ENCODE assay signal across 17 mouse cellular contexts in genomic region chr4:151993035-151993434, GRCm38 (mm10). TPM values are rescaled to one million over a fixed set of nuclear protein-coding genes. Genes with fewer than 3 reads are reported as not detected.
A peak's percentile ranks its signal among the peaks of the same experiment; 100 is the strongest.
DNase-seq lines count a peak whose midpoint lies in the region; ATAC-seq and TF ChIP-seq lines count a peak whose summit lies in the region.
"Had no signal": no experiment of that assay in that cellular context is flagged by ENCODE, and none has a peak within 500 bp of the region (broad histone marks: within the 10 kb centered on the region; RNA-seq: fewer than 3 reads in every experiment).

No protein-coding gene starts in this region.

- H3K9me3 ChIP-seq in forebrain, embryonic 13.5 days (replicated peaks) = no peaks in the 10 kb centered on the region
- H3K9me3 ChIP-seq in forebrain, postnatal 0 days (ENCODE audit: low read length) = no peaks in the 10 kb centered on the region
- H3K9me3 ChIP-seq in kidney, embryonic 15.5 days (replicated peaks) = no peaks in the 10 kb centered on the region
- no peaks in the 10 kb centered on the region for H3K9me3 ChIP-seq in neural tube, embryonic 12.5 days
- no peaks in the 10 kb centered on the region for H3K9me3 ChIP-seq in neural tube, embryonic 15.5 days (replicated peaks)
- H3K9me3 ChIP-seq: hindbrain, embryonic 10.5 days; liver, embryonic 12.5 days had no signal

- DNase-seq in forebrain, postnatal 0 days = no peak
- no peak for DNase-seq in kidney, postnatal 4 days
- DNase-seq in neural tube, embryonic 10.5 days (ENCODE audit: extremely low spot score, low spot score) = no peak
- DNase-seq in layer of hippocampus, postnatal 36 days = no peak
- DNase-seq: adrenal gland, adult 2 months; cerebellum, postnatal 14 days; kidney, adult 8-10 months; right cerebral cortex, postnatal 25 days; thymus, adult 18-20 months had no signal

- H3K4me2 ChIP-seq in forebrain, embryonic 13.5 days = no peak overlapping the region
- H3K4me2 ChIP-seq in forebrain, postnatal 0 days (ENCODE audit: low read depth) = no peak overlapping the region
- H3K4me2 ChIP-seq in kidney, embryonic 15.5 days = peak overlapping the region; percentile 88
- peak overlapping the region; percentile 91 for H3K4me2 ChIP-seq in neural tube, embryonic 12.5 days (replicated peaks)
- H3K4me2 ChIP-seq in neural tube, embryonic 15.5 days = peak overlapping the region; percentile 90; the same call in 1 of the 2 replicates

- TF ChIP-seq CTCF in forebrain, postnatal 0 days (IDR thresholded peaks at IDR 0.05; ENCODE audit: low read depth) = no peak

- 78% methylated on average over 6 of the region's 6 CpGs for WGBS in forebrain, embryonic 13.5 days
- WGBS in forebrain, postnatal 0 days = 73% methylated on average over 6 of the region's 6 CpGs
- 72% methylated on average over 6 of the region's 6 CpGs for WGBS in kidney, embryonic 15.5 days
- 87% methylated on average over 6 of the region's 6 CpGs for WGBS in neural tube, embryonic 12.5 days
- WGBS in neural tube, embryonic 15.5 days = 91% methylated on average over 6 of the region's 6 CpGs

- H3K9ac ChIP-seq in forebrain, embryonic 13.5 days = no peak overlapping the region; the same call in 1 of the 2 replicates
- H3K9ac ChIP-seq in forebrain, postnatal 0 days = no peak overlapping the region
- 0 out of 2 replicates have a peak overlapping the region, but pooled peaks have one; percentile 97 for H3K9ac ChIP-seq in kidney, embryonic 15.5 days
- no peak overlapping the region for H3K9ac ChIP-seq in neural tube, embryonic 12.5 days
- H3K9ac ChIP-seq in neural tube, embryonic 15.5 days (replicated peaks) = no peak overlapping the region

- no peaks in the 10 kb centered on the region for H3K27me3 ChIP-seq in forebrain, embryonic 13.5 days
- H3K27me3 ChIP-seq in forebrain, postnatal 0 days (ENCODE audit: insufficient read depth, low read length) = no peaks in the 10 kb centered on the region
- no peaks in the 10 kb centered on the region for H3K27me3 ChIP-seq in kidney, embryonic 15.5 days
- H3K27me3 ChIP-seq in neural tube, embryonic 12.5 days (replicated peaks) = no peaks in the 10 kb centered on the region
- H3K27me3 ChIP-seq in neural tube, embryonic 15.5 days (replicated peaks) = no peaks in the 10 kb centered on the region

- H3K27ac ChIP-seq in forebrain, embryonic 13.5 days = no peak overlapping the region
- no peak overlapping the region for H3K27ac ChIP-seq in forebrain, postnatal 0 days (ENCODE audit: low read depth, low read length)
- H3K27ac ChIP-seq in kidney, embryonic 15.5 days = no peak overlapping the region
- H3K27ac ChIP-seq in neural tube, embryonic 12.5 days = no peak overlapping the region
- H3K27ac ChIP-seq in neural tube, embryonic 15.5 days (replicated peaks) = no peak overlapping the region
- H3K27ac ChIP-seq: heart, adult 2 months; hindbrain, embryonic 10.5 days; liver, embryonic 12.5 days had no signal

- 0 out of 2 replicates have a peak overlapping the region, but pooled peaks have one; percentile 4 for H3K4me3 ChIP-seq in forebrain, embryonic 13.5 days
- no peak overlapping the region for H3K4me3 ChIP-seq in forebrain, postnatal 0 days (ENCODE audit: low read depth, low read length)
- H3K4me3 ChIP-seq in kidney, embryonic 15.5 days (replicated peaks) = peak overlapping the region; percentile 98
- no peak overlapping the region for H3K4me3 ChIP-seq in neural tube, embryonic 12.5 days
- H3K4me3 ChIP-seq in neural tube, embryonic 15.5 days (replicated peaks) = no peak overlapping the region
- H3K4me3 ChIP-seq: heart, adult 2 months had no signal

- ATAC-seq in forebrain, embryonic 13.5 days = no peak
- ATAC-seq in forebrain, postnatal 0 days = no peak
- no peak for ATAC-seq in kidney, embryonic 15.5 days (replicated peaks; ENCODE audit: low FRiP score)
- ATAC-seq in neural tube, embryonic 12.5 days (ENCODE audit: low FRiP score, low read depth) = no peak
- ATAC-seq in neural tube, embryonic 15.5 days (ENCODE audit: low FRiP score) = no peak
- ATAC-seq: inflammation-experienced regulatory T-cells, adult 6 months; liver, embryonic 12.5 days had no signal

- H3K36me3 ChIP-seq in forebrain, embryonic 13.5 days (ENCODE audit: poor library complexity, severe bottlenecking) = peaks cover 32% of the 10 kb centered on the region
- peaks cover 24% of the 10 kb centered on the region for H3K36me3 ChIP-seq in forebrain, postnatal 0 days (ENCODE audit: insufficient read depth)
- H3K36me3 ChIP-seq in kidney, embryonic 15.5 days = peaks cover 44% of the 10 kb centered on the region
- peaks cover 27% of the 10 kb centered on the region for H3K36me3 ChIP-seq in neural tube, embryonic 12.5 days
- H3K36me3 ChIP-seq in neural tube, embryonic 15.5 days = peaks cover 32% of the 10 kb centered on the region

- H3K4me1 ChIP-seq in forebrain, embryonic 13.5 days = peaks cover 34% of the 10 kb centered on the region
- H3K4me1 ChIP-seq in forebrain, postnatal 0 days (ENCODE audit: insufficient read depth) = no peaks in the 10 kb centered on the region
- H3K4me1 ChIP-seq in kidney, embryonic 15.5 days = peaks cover 34% of the 10 kb centered on the region
- H3K4me1 ChIP-seq in neural tube, embryonic 12.5 days = peaks cover 33% of the 10 kb centered on the region
- peaks cover 35% of the 10 kb centered on the region for H3K4me1 ChIP-seq in neural tube, embryonic 15.5 days

RNA-seq across cellular contexts. Expression of gene Phf13, which starts 3.0 kb away (rescaled TPM):
- 17.6 and 19.4 TPM in 2 replicates for polyA plus RNA-seq in forebrain, embryonic 13.5 days (2015; fragmentation: Nextera tagmentation; extraction: Ambion mirVana)
- 15.7 and 17.1 TPM in 2 replicates for total RNA-seq in forebrain, postnatal 0 days (2014; rRNA removed)
- 11.0 and 17.2 TPM in 2 replicates for polyA plus RNA-seq in forebrain, postnatal 0 days (2015; fragmentation: Nextera tagmentation; extraction: Ambion mirVana)
- polyA plus RNA-seq in kidney, embryonic 15.5 days (2015; fragmentation: Nextera tagmentation; extraction: Ambion mirVana) = 31.2 and 32.1 TPM in 2 replicates
- 30.5 and 31.3 TPM in 2 replicates for polyA plus RNA-seq in neural tube, embryonic 12.5 days (2016; fragmentation: Nextera tagmentation; extraction: Ambion mirVana)
- 21.3 TPM in 2 replicates for polyA plus RNA-seq in neural tube, embryonic 15.5 days (2015; fragmentation: Nextera tagmentation; extraction: Ambion mirVana)
- total RNA-seq in layer of hippocampus, postnatal 36 days (2021) = 10 to 100 TPM; 11.1 to 11.6 TPM

RNA-seq across cellular contexts. Expression of gene Thap3, which starts 4.2 kb away (rescaled TPM):
- 39.6 and 40.6 TPM in 2 replicates for polyA plus RNA-seq in forebrain, embryonic 13.5 days (2015; fragmentation: Nextera tagmentation; extraction: Ambion mirVana)
- 19.7 and 22.3 TPM in 2 replicates for total RNA-seq in forebrain, postnatal 0 days (2014; rRNA removed)
- polyA plus RNA-seq in forebrain, postnatal 0 days (2015; fragmentation: Nextera tagmentation; extraction: Ambion mirVana) = 48.8 and 52.2 TPM in 2 replicates
- 39.2 and 44.8 TPM in 2 replicates for polyA plus RNA-seq in kidney, embryonic 15.5 days (2015; fragmentation: Nextera tagmentation; extraction: Ambion mirVana)
- polyA plus RNA-seq in neural tube, embryonic 12.5 days (2016; fragmentation: Nextera tagmentation; extraction: Ambion mirVana) = 32.2 and 36.2 TPM in 2 replicates
- polyA plus RNA-seq in neural tube, embryonic 15.5 days (2015; fragmentation: Nextera tagmentation; extraction: Ambion mirVana) = 37.8 and 38.3 TPM in 2 replicates
- total RNA-seq in layer of hippocampus, postnatal 36 days (2021) = 10 to 100 TPM; 24.6 to 29.9 TPM

RNA-seq across cellular contexts. Expression of gene Klhl21, which starts 15.6 kb away (rescaled TPM):
- 2.7 and 3.0 TPM in 2 replicates for polyA plus RNA-seq in forebrain, embryonic 13.5 days (2015; fragmentation: Nextera tagmentation; extraction: Ambion mirVana)
- 5.0 and 8.1 TPM in 2 replicates for total RNA-seq in forebrain, postnatal 0 days (2014; rRNA removed)
- polyA plus RNA-seq in forebrain, postnatal 0 days (2015; fragmentation: Nextera tagmentation; extraction: Ambion mirVana) = 2.6 and 3.4 TPM in 2 replicates
- polyA plus RNA-seq in kidney, embryonic 15.5 days (2015; fragmentation: Nextera tagmentation; extraction: Ambion mirVana) = 11.7 and 12.5 TPM in 2 replicates
- polyA plus RNA-seq in neural tube, embryonic 12.5 days (2016; fragmentation: Nextera tagmentation; extraction: Ambion mirVana) = 7.2 and 7.6 TPM in 2 replicates
- 5.7 and 7.8 TPM in 2 replicates for polyA plus RNA-seq in neural tube, embryonic 15.5 days (2015; fragmentation: Nextera tagmentation; extraction: Ambion mirVana)
- 10 to 100 TPM; 20.5 to 21.4 TPM for total RNA-seq in layer of hippocampus, postnatal 36 days (2021)

RNA-seq across cellular contexts. Expression of gene Zbtb48, which starts 34.4 kb away (rescaled TPM):
- polyA plus RNA-seq in forebrain, embryonic 13.5 days (2015; fragmentation: Nextera tagmentation; extraction: Ambion mirVana) = 18.5 and 25.2 TPM in 2 replicates
- 10.5 and 10.9 TPM in 2 replicates for total RNA-seq in forebrain, postnatal 0 days (2014; rRNA removed)
- polyA plus RNA-seq in forebrain, postnatal 0 days (2015; fragmentation: Nextera tagmentation; extraction: Ambion mirVana) = 13.5 and 14.2 TPM in 2 replicates
- 17.7 and 23.8 TPM in 2 replicates for polyA plus RNA-seq in kidney, embryonic 15.5 days (2015; fragmentation: Nextera tagmentation; extraction: Ambion mirVana)
- polyA plus RNA-seq in neural tube, embryonic 12.5 days (2016; fragmentation: Nextera tagmentation; extraction: Ambion mirVana) = 17.8 and 20.4 TPM in 2 replicates
- 15.9 and 16.4 TPM in 2 replicates for polyA plus RNA-seq in neural tube, embryonic 15.5 days (2015; fragmentation: Nextera tagmentation; extraction: Ambion mirVana)
- 10 to 100 TPM; 11.7 to 13.7 TPM for total RNA-seq in layer of hippocampus, postnatal 36 days (2021)

RNA-seq across cellular contexts. Expression of gene Tas1r1, which starts 45.3 kb away (rescaled TPM):
- 0.53 and 0.83 TPM in 2 replicates for polyA plus RNA-seq in forebrain, embryonic 13.5 days (2015; fragmentation: Nextera tagmentation; extraction: Ambion mirVana)
- total RNA-seq in forebrain, postnatal 0 days (2014; rRNA removed) = 0.54 and 1.00 TPM in 2 replicates
- polyA plus RNA-seq in forebrain, postnatal 0 days (2015; fragmentation: Nextera tagmentation; extraction: Ambion mirVana) = 1.1 and 1.5 TPM in 2 replicates
- polyA plus RNA-seq in kidney, embryonic 15.5 days (2015; fragmentation: Nextera tagmentation; extraction: Ambion mirVana) = 0.45 and 0.86 TPM in 2 replicates
- polyA plus RNA-seq in neural tube, embryonic 12.5 days (2016; fragmentation: Nextera tagmentation; extraction: Ambion mirVana) = 1.2 and 1.4 TPM in 2 replicates
- 2.1 and 2.2 TPM in 2 replicates for polyA plus RNA-seq in neural tube, embryonic 15.5 days (2015; fragmentation: Nextera tagmentation; extraction: Ambion mirVana)
- total RNA-seq in layer of hippocampus, postnatal 36 days (2021) = under 1 TPM; 0.33 to 0.62 TPM
- polyA plus RNA-seq: adrenal gland, adult 2 months; inflammation-experienced regulatory T-cells, adult 6 months had no signal

Comparison
In these comparisons a context has a peak if more than half of its experiments do, and no peak if none do; other contexts are left out.
1. H3K4me3 ChIP-seq: peak in forebrain, embryonic 13.5 days (single experiment) and kidney, embryonic 15.5 days (single experiment); none in forebrain, postnatal 0 days (single experiment), neural tube, embryonic 12.5 days (single experiment) and neural tube, embryonic 15.5 days (single experiment).
2. H3K4me2 ChIP-seq: peak in kidney, embryonic 15.5 days (single experiment), neural tube, embryonic 12.5 days (single experiment) and neural tube, embryonic 15.5 days (single experiment); none in forebrain, embryonic 13.5 days (single experiment) and forebrain, postnatal 0 days (single experiment).